Mouse (Mus musculus) midbrain, embryonic 16.5 days (tissue): ENCODE results near the gene Gal3st2. TPM values are rescaled to one million over a fixed set of nuclear protein-coding genes. Genes with fewer than 3 reads are reported as not detected.
"Not testable (repeated sequence)": the region's sequence is repeated elsewhere in the genome, so short reads cannot be mapped to it uniquely, and the experiment has no call there.

Experiments
- ATAC-seq: fragments of 200-750 bp; cut with Nextera tagmentation; 2 replicates; pipeline ENCODE4 v1.8.0; 2017; ENCODE audit warnings: moderate TSS enrichment
- H3K27ac ChIP-seq: fragments of 300-500 bp; sonication (generic); 2 replicates; pipeline ENCODE4 v1.5.1; 2014; ENCODE audit warnings: mild to moderate bottlenecking, low read length, mixed read lengths
- H3K27me3 ChIP-seq: fragments of 300-500 bp; sonication (generic); 2 replicates; pipeline ENCODE4 v1.6.1; 2014; ENCODE audit warnings: low read depth, low read length, mixed read lengths; ENCODE audit not compliant: control insufficient read depth, insufficient read depth
- H3K36me3 ChIP-seq: fragments of 300-500 bp; sonication (generic); 2 replicates; pipeline ENCODE4 v1.6.1; 2014; ENCODE audit warnings: mild to moderate bottlenecking, low read length, moderate library complexity, mixed read lengths; ENCODE audit not compliant: control insufficient read depth, insufficient read depth
- H3K4me1 ChIP-seq: fragments of 300-500 bp; sonication (generic); 2 replicates; pipeline ENCODE4 v1.6.1; 2014; ENCODE audit warnings: mild to moderate bottlenecking, low read length, mixed read lengths; ENCODE audit not compliant: control insufficient read depth, insufficient read depth
- H3K4me2 ChIP-seq: fragments of 300-500 bp; sonication (generic); 2 replicates; pipeline ENCODE4 v1.6.1; 2014; ENCODE audit warnings: mild to moderate bottlenecking, low read length, mixed read lengths
- H3K4me3 ChIP-seq: fragments of 300-500 bp; sonication (generic); 2 replicates; pipeline ENCODE4 v1.5.1; 2014; ENCODE audit warnings: low read depth, mild to moderate bottlenecking, low read length, moderate library complexity, mixed read lengths
- H3K9ac ChIP-seq: fragments of 300-500 bp; sonication (generic); 2 replicates; pipeline ENCODE4 v1.6.1; 2014; ENCODE audit warnings: low read depth, low read length, mixed read lengths
- H3K9me3 ChIP-seq: fragments of 300-500 bp; sonication (generic); replicated peaks from 2 replicates; pipeline ENCODE4 v1.6.1; 2014; ENCODE audit warnings: mild to moderate bottlenecking, low read length, mixed read lengths; ENCODE audit not compliant: control insufficient read depth, poor library complexity, severe bottlenecking
- WGBS: fragments of 180-500 bp; shearing (Covaris S2); extraction: QIAGEN DNeasy Blood & Tissue Kit; methylation state at CpG from one replicate; pipeline ENCODE4 v1.1.7; 2014; 5-methylcytosine and 5-hydroxymethylcytosine counted together
- polyA plus RNA-seq: library from polyadenylated mRNA; unstranded; fragments of >200 nt; fragmentation: Nextera tagmentation; extraction: Ambion mirVana; gene quantifications from 2 replicates; pipeline ENCODE4 v1.2.1, GENCODE M21; 2015

The Gal3st2 gene
- not detected in 2 replicates for polyA plus RNA-seq

DNA sequence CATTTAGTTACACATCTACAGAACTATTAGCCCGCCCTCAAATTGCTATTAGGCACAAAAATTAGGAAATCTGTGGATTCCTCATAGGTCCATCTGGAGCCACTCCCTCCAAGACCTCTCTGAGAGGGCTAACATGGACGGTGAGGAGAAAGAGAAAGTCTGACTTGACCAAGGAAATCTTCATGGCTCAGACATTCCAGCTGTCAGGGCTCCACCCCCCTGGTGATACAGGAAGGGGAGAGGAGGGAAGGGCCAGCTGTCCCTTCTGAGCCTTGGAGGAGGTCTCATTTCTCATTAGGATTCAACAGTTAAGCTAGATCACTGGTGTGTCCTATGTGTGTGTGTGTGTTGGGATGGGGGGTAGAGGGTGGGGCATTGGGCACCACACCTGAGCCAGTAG, at the start of gene Gal3st2:
Gene Gal3st2, plus strand, starts transcription at position 259 of the 400 bp plus-strand sequence.
- not testable (repeated sequence) for ATAC-seq, H3K36me3 ChIP-seq, H3K27ac ChIP-seq, H3K4me3 ChIP-seq, H3K9me3 ChIP-seq, H3K9ac ChIP-seq, H3K4me1 ChIP-seq, H3K4me2 ChIP-seq, H3K27me3 ChIP-seq
- 64% methylated on average over 2 of the region's 2 CpGs for WGBS

DNA sequence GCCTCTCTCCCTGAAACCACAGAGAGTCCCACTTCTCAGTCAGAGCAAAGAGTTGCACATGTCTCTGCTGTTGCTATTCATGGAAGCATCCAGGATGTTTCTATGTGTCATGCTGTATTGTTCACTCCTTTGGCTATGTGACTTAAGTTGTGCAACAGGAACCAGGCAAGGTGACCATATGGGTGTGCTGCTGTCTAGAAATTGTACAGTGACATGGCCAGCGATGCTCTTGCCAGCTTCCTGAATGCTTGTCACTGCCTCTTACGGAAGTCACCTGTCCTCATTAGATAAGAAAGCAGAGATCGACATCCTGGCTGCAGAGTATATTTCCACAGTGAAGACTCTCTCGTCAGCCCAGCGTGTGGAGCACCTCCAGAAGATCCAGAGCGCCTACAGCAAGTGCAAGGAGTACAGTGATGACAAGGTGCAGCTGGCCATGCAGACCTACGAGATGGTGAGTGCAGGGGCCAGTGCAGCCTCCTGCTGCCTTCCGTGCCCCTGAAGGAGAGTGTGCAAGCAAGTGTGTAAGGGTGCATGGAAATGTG, 49.5 kb upstream of the Gal3st2 start:
- Histone ChIP-seq H3K27ac (no peak overlapping the region), H3K27me3 (no peaks in the 10 kb centered on the region)
- no peak for ATAC-seq

DNA sequence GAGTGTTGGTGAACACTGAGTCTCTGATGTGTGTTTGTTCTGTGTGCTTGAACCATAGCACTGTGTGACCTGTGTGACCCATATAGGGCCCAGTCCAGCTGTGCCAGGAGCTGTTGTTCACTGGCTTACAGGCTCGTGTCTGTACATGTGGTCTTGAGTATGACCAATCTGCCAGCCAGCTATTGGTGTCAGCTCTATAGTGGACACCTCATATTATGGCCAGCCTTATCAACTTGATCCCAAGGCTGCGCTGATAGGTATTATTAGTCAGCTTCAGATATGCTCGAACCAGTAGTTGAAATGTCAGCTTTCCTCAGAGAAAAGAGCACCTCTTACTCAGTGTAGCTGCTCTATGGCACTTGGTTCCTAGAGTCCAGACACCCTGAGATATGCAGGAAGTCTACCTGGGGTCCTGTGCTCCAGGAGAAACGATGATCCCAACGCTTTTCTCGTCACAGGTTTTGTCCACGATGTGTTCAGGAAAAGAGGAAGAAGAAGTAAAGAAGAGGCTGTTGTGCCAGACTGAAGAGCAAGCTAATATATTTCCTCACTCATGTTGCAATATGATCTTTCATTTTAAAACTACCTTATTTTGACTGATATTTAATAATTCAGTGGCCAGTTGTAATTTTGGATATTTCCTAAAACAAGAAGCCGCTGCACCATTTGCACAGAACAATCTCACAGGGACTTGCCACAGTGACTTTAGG, 43.1 kb upstream of the Gal3st2 start:
- no peak for ATAC-seq
- WGBS: 96% methylated on average over 8 of the region's 8 CpGs
- Histone ChIP-seq H3K27ac (no peak overlapping the region), H3K4me1 (no peaks in the 10 kb centered on the region), H3K4me3 (no peak overlapping the region), H3K27me3 (no peaks in the 10 kb centered on the region), H3K4me2 (no peak overlapping the region), H3K9ac (no peak overlapping the region), H3K36me3 (peaks cover 55% of the 10 kb centered on the region), H3K9me3 (no peaks in the 10 kb centered on the region)

More for the DNA sequence above, 49.5 kb upstream of the Gal3st2 start:
- Histone ChIP-seq H3K9ac (no peak overlapping the region), H3K9me3 (no peaks in the 10 kb centered on the region), H3K4me1 (no peaks in the 10 kb centered on the region; the same call in 1 of the 2 replicates), H3K36me3 (peaks cover 49% of the 10 kb centered on the region), H3K4me2 (no peak overlapping the region), H3K4me3 (no peak overlapping the region)
- WGBS: 96% methylated on average over 8 of the region's 8 CpGs

DNA sequence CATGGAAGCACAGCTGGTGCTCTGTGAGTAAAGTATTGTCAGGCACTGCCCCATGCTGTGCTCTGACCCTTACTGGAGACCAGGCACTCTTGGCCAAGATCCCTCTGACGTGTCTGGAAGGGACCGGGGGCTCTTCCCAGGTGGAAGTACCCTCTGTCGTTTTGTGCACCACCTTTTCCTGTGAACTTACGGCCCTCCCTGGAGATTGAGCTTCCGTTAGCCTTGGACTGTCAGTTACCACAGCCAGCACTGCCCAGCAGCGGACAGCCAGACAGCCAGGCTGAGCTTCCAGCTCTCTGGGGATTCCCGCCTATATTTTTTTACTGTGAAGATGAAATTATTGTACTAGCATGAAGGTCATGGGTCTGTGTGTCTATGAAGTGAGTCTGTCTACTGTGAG, 42.4 kb upstream of the Gal3st2 start:
- Histone ChIP-seq H3K9me3 (no peaks in the 10 kb centered on the region), H3K4me3 (no peak overlapping the region), H3K4me1 (no peaks in the 10 kb centered on the region), H3K27ac (no peak overlapping the region), H3K4me2 (no peak overlapping the region), H3K36me3 (peaks cover 54% of the 10 kb centered on the region), H3K9ac (no peak overlapping the region), H3K27me3 (no peaks in the 10 kb centered on the region)
- WGBS: 79% methylated on average over 7 of the region's 7 CpGs
- no peak for ATAC-seq

DNA sequence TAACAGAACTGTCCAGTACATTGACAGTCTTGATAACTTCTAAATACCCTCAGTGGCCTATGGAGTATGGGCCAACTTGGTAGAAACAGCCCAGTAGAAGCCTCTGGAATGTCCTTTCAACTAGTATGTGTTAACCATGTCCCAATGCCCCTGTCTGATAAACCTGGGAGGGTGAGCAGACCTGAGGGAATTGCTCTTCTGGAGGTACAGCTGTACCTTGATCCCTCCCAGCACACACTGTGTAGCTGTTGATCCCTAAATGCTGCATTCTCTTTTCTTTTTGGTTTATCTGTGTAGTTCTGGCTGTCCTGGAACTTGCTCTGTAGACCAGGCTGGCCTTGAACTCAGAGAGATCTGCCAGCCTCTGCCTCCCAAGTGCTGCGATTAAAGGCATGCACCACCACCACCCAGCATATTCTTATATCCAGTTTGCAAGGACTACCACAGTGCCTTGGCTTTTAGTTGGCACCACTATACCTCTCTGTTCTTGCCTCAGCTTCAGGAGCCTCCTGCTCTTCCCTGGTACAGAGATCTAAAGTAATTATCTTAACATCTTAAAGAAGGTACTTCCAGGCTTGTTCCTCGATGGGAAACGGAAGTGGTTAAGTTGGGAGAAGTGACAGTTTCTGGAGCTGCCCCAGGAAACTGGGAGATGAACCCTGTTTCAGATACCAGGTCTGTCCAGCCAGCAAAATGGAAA, 37.2 kb upstream of the Gal3st2 start:
- WGBS: 79% methylated on average over 3 of the region's 3 CpGs
- no peaks in the 10 kb centered on the region for H3K27me3 ChIP-seq
- H3K4me3 ChIP-seq: no peak overlapping the region
- H3K4me1 ChIP-seq: peaks cover 9% of the 10 kb centered on the region
- H3K9ac ChIP-seq: peak overlapping the region; percentile 70
- no peak overlapping the region for H3K4me2 ChIP-seq
- H3K27ac ChIP-seq: peak overlapping the region; percentile 90
- no peaks in the 10 kb centered on the region for H3K9me3 ChIP-seq
- ATAC-seq: no peak
- H3K36me3 ChIP-seq: peaks cover 6% of the 10 kb centered on the region

DNA sequence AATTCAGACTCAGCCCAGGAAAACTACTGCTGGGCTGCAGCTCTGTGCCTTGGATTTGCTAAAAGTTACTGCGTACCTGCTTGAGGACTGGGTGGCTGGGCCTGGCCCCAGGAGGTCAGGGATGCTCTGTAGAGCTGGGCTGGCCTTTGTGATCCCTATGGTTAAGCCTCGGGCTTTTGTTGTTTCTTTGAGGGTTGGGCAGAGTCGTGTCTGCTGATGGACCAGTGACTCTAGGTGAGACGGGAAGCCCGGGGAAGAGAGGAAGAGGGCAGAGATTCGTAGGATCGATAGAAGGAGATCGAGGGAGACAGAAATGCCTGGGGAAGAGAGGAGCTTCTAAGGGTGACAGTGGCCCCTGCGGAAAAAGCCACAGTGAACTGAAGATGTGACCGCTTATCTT, 36.5 kb upstream of the Gal3st2 start, which contains the start of gene D2hgdh:
Gene D2hgdh, plus strand, starts transcription at position 301 of the 400 bp plus-strand sequence.
- Histone ChIP-seq H3K9ac (peak within 1 kb of the TSS; percentile 70), H3K27ac (peak within 1 kb of the TSS; percentile 90), H3K4me1 (peaks cover 9% of the 10 kb centered on the region), H3K9me3 (no peaks in the 10 kb centered on the region), H3K4me3 (peak within 1 kb of the TSS; percentile 48), H3K27me3 (no peaks in the 10 kb centered on the region), H3K4me2 (peak within 1 kb of the TSS; percentile 85), H3K36me3 (peaks cover under 1% of the 10 kb centered on the region; the same call in 1 of the 2 replicates)
- peak; percentile 30 for ATAC-seq
- 2% methylated on average over 10 of the region's 10 CpGs for WGBS

DNA sequence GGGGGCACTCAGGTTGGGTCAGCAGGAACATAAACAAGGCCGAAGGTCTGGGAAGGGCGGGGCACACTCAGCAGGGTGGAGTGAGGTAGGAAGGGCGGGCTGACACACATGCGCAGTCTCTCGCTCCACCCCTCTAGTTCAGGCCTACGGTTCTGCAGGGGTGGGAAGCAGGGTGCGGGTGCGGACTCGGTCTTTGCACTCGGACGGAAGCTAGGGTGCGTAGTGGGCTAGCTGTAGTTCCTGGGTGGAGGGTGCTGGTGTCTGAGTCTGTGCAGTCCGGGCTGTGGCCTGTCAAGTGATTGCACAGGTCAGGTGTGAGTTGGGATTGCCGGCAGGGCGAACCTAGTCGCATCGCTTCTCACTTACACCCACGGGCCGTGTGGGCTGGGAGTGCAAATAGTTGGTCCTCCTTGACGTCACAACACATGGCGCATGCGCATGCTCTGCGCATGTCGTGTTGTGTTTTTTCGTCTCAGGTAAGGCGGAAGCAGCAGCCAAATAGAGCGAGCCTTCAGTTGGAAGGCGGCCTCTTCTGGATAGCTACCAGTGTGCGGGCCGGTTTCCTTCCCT, 35.9 kb upstream of the Gal3st2 start:
- Histone ChIP-seq H3K36me3 (no peaks in the 10 kb centered on the region; the same call in 1 of the 2 replicates), H3K27ac (peak overlapping the region; percentile 90), H3K4me2 (peak overlapping the region; percentile 85), H3K9ac (peak overlapping the region; percentile 70), H3K4me3 (peak overlapping the region; percentile 48), H3K9me3 (no peaks in the 10 kb centered on the region), H3K27me3 (no peaks in the 10 kb centered on the region), H3K4me1 (peaks cover 9% of the 10 kb centered on the region)
- ATAC-seq: peak; percentile 97
- under 1% methylated on average over 30 of the region's 30 CpGs for WGBS

DNA sequence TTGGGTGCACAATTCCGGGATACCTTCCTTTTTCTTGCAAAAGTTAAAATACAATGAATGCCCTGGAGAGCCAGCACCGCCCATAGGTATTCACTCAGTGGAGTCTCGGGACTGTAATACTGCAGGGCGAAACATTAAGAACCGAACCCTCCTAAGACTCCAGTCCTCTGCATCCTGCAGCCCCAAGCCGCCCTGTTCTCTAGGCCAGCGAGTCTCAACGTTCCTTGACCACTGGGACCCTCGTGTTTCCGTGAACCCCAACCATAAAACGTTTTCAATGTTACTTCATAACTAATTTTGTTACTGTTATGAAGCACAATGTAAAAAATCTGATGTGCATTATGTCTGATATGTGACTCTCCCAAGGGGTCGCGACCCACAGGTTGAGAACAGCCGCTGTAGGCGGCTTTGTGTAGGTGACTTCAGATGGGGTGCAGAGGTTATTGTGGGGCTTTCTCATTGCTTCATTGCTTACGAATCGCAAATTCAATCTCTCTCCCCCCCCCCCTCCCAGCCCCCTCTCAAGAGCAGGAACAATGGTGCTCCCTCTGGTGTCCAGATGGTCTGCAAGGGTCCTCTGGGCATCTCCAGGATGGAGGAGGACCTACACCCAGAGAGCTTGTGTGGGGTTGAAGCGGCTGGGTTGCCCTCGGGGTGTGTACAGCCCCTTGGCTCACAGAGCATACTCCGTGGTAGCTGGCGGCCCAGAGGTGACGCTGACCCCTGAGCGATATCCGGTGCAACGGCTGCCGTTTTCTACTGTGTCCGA, 35.2 kb upstream of the Gal3st2 start:
- no peaks in the 10 kb centered on the region; the same call in 1 of the 2 replicates for H3K36me3 ChIP-seq
- H3K27ac ChIP-seq: peak overlapping the region; percentile 90
- peak overlapping the region; percentile 85 for H3K4me2 ChIP-seq
- WGBS: 38% methylated on average over 27 of the region's 27 CpGs
- no peaks in the 10 kb centered on the region for H3K27me3 ChIP-seq
- peaks cover 9% of the 10 kb centered on the region for H3K4me1 ChIP-seq
- peak overlapping the region; percentile 70 for H3K9ac ChIP-seq
- peak overlapping the region; percentile 48 for H3K4me3 ChIP-seq
- H3K9me3 ChIP-seq: no peaks in the 10 kb centered on the region
- ATAC-seq: peak; percentile 65
